Mouse (Mus musculus) kidney, adult 18-20 months (tissue): Measurements from ENCODE around the gene Luc7l.

ENCODE experiments used
- DNase-seq: peaks from one replicate; pipeline ENCODE4 v3.0.0; 2021

Luc7l gene

GRCm38 (mm10) chr17:26252539-26253251 lies at the start of gene Luc7l:
Gene Luc7l, plus strand, starts transcription at chr17:26252896.
- peak; percentile 98 for DNase-seq

- peak; percentile 56 for DNase-seq
Observed at GRCm38 (mm10) chr17:26203321-26203811, 49.3 kb upstream of the Luc7l start.

GRCm38 (mm10) chr17:26204766-26205165 lies 47.9 kb upstream of the Luc7l start:
- no peak for DNase-seq

GRCm38 (mm10) chr17:26206392-26206791 lies 46.3 kb upstream of the Luc7l start:
- no peak for DNase-seq

GRCm38 (mm10) chr17:26207686-26208085 lies 45.0 kb upstream of the Luc7l start, which contains the start of gene Arhgdig:
Gene Arhgdig, minus strand, starts transcription at chr17:26207786.
- no peak for DNase-seq

- DNase-seq, result no peak
Observed at GRCm38 (mm10) chr17:26212241-26212640, 40.5 kb upstream of the Luc7l start.

GRCm38 (mm10) chr17:26212681-26213080 lies 40.0 kb upstream of the Luc7l start:
- DNase-seq, result no peak

- DNase-seq, result no peak
Observed at GRCm38 (mm10) chr17:26221508-26221907, 31.2 kb upstream of the Luc7l start.

- peak; percentile 41 for DNase-seq
Observed at GRCm38 (mm10) chr17:26225150-26225549, 27.5 kb upstream of the Luc7l start.

GRCm38 (mm10) chr17:26229776-26230175 lies 22.9 kb upstream of the Luc7l start:
- no peak for DNase-seq

GRCm38 (mm10) chr17:26231156-26231555 lies 21.5 kb upstream of the Luc7l start:
- DNase-seq, result no peak

- no peak for DNase-seq
Observed at GRCm38 (mm10) chr17:26232863-26233262, 19.8 kb upstream of the Luc7l start.

GRCm38 (mm10) chr17:26234386-26234785 lies 18.3 kb upstream of the Luc7l start:
- no peak for DNase-seq

- no peak for DNase-seq
Observed at GRCm38 (mm10) chr17:26235077-26235815, 17.4 kb upstream of the Luc7l start.

- DNase-seq, result no peak
Observed at GRCm38 (mm10) chr17:26237667-26238066, 15.0 kb upstream of the Luc7l start.

- no peak for DNase-seq
Observed at GRCm38 (mm10) chr17:26239551-26239950, 13.1 kb upstream of the Luc7l start.

- DNase-seq, result no peak
Observed at GRCm38 (mm10) chr17:26240120-26240790, 12.4 kb upstream of the Luc7l start.

- DNase-seq, result no peak
Observed at GRCm38 (mm10) chr17:26240990-26241389, 11.7 kb upstream of the Luc7l start.

- no peak for DNase-seq
Observed at GRCm38 (mm10) chr17:26243471-26244100, 9.1 kb upstream of the Luc7l start.

GRCm38 (mm10) chr17:26244101-26244841 lies 8.4 kb upstream of the Luc7l start, which contains the start of gene Fam234a:
Gene Fam234a, minus strand, starts transcription at chr17:26244242.
- peak; percentile 93 for DNase-seq

GRCm38 (mm10) chr17:26251886-26252538 lies 684 bp upstream of the Luc7l start:
- no peak for DNase-seq

GRCm38 (mm10) chr17:26253399-26253798 lies 703 bp downstream of the Luc7l start:
- no peak for DNase-seq
